Mouse (Mus musculus) midbrain, embryonic 14.5 days (tissue): ENCODE results near the gene Lrguk. TPM values are rescaled to one million over a fixed set of nuclear protein-coding genes. Genes with fewer than 3 reads are reported as not detected.

Experiments
- ATAC-seq: fragments of 200-750 bp; cut with Nextera tagmentation; 2 replicates; pipeline ENCODE4 v1.8.0; 2017; ENCODE audit warnings: moderate number of reproducible peaks, moderate library complexity; ENCODE audit not compliant: low FRiP score, low TSS enrichment
- DNase-seq: peaks from one replicate; pipeline ENCODE4 v3.0.0-alpha.2; 2015
- H3K27ac ChIP-seq: fragments of 300-500 bp; sonication (generic); replicated peaks from 2 replicates; pipeline ENCODE4 v1.5.1; 2014; ENCODE audit warnings: mild to moderate bottlenecking, low read depth, low read length, moderate library complexity
- H3K27me3 ChIP-seq: fragments of 300-500 bp; sonication (generic); 2 replicates; pipeline ENCODE4 v1.6.1; 2014; ENCODE audit warnings: low read length, control low read depth, mixed read lengths; ENCODE audit not compliant: control insufficient read depth, insufficient read depth
- H3K36me3 ChIP-seq: fragments of 300-500 bp; sonication (generic); 2 replicates; pipeline ENCODE4 v1.6.1; 2014; ENCODE audit warnings: low read length, control low read depth; ENCODE audit not compliant: control insufficient read depth, insufficient read depth
- H3K4me1 ChIP-seq: fragments of 300-500 bp; sonication (generic); 2 replicates; pipeline ENCODE4 v1.6.1; 2014; ENCODE audit warnings: mild to moderate bottlenecking, antibody characterized with exemption, low read length, control low read depth; ENCODE audit not compliant: control insufficient read depth, insufficient read depth
- H3K4me2 ChIP-seq: fragments of 300-500 bp; sonication (generic); 2 replicates; pipeline ENCODE4 v1.6.1; 2014; ENCODE audit warnings: mild to moderate bottlenecking, low read length, moderate library complexity
- H3K4me3 ChIP-seq: fragments of 300-500 bp; sonication (generic); replicated peaks from 2 replicates; pipeline ENCODE4 v1.5.1; 2014; ENCODE audit warnings: low read depth, low read length
- H3K9ac ChIP-seq: fragments of 300-500 bp; sonication (generic); replicated peaks from 2 replicates; pipeline ENCODE4 v1.6.1; 2014; ENCODE audit warnings: mild to moderate bottlenecking, low read length, moderate library complexity
- H3K9me3 ChIP-seq: fragments of 300-500 bp; sonication (generic); 2 replicates; pipeline ENCODE4 v1.6.1; 2016; ENCODE audit warnings: low read length, control low read depth, mixed read lengths; ENCODE audit not compliant: control insufficient read depth
- WGBS: fragments of 180-500 bp; shearing (Covaris S2); extraction: QIAGEN DNeasy Blood & Tissue Kit; methylation state at CpG from one replicate; pipeline ENCODE4 v1.1.7; 2014; 5-methylcytosine and 5-hydroxymethylcytosine counted together
- polyA plus RNA-seq: library from polyadenylated mRNA; unstranded; fragments of >200 nt; fragmentation: Nextera tagmentation; extraction: Ambion mirVana; gene quantifications from 2 replicates; pipeline ENCODE4 v1.2.1, GENCODE M21; 2014

The Lrguk gene
- polyA plus RNA-seq, 1 experiment from 2014 or later = 0.83 TPM

DNA sequence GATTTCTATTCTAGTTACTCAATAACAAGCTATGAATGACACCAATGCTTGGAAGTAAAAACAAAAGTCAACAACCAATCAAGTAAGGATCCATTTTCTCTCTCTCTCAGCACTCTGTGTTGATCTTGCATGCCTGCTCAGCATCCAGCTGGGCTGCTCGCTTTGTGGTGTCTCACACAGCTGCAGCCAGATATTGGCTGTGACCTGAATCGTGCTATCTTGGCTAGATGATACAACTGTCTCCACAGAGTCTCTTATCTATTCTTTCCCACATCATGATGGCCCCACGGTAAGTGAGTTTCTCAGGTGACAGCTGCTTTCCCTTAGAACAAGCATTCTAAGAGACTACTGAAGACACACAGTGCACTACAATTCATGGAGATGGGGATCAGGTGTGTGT is 152.7 kb downstream of the Lrguk start:
- no peak overlapping the region for H3K4me2 ChIP-seq
- H3K4me3 ChIP-seq = no peak overlapping the region
- no peak overlapping the region for H3K27ac ChIP-seq
- no peak for ATAC-seq
- H3K27me3 ChIP-seq = no peaks in the 10 kb centered on the region
- no peaks in the 10 kb centered on the region for H3K9me3 ChIP-seq
- DNase-seq = no peak
- no peak overlapping the region for H3K9ac ChIP-seq
- H3K36me3 ChIP-seq = no peaks in the 10 kb centered on the region
- 77% methylated on average over 3 of the region's 3 CpGs for WGBS
- no peaks in the 10 kb centered on the region for H3K4me1 ChIP-seq

DNA sequence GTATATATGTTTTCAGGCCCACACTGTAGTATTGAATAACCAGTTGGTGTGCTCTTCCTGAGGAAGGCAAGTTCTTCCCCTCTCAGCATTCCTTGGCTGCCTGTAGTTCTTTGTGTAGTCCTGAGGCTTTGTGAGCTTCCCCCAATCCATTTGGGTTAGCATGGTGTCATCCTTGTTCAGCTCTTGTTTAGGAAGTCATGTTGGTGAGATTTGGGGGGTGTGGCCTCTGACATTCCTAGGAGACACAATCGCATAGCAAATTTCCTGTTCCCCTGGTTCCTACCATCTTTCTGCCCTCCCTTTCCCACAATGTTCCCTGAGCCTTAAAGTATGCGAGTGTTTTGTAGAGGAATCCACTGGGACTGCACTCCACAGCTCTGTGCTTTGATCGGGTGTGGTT is 154.1 kb downstream of the Lrguk start:
- Histone ChIP-seq H3K27ac (no peak overlapping the region), H3K9me3 (no peaks in the 10 kb centered on the region), H3K4me1 (no peaks in the 10 kb centered on the region), H3K4me2 (no peak overlapping the region), H3K27me3 (no peaks in the 10 kb centered on the region), H3K4me3 (no peak overlapping the region), H3K36me3 (no peaks in the 10 kb centered on the region), H3K9ac (no peak overlapping the region)
- WGBS = 93% methylated on average over 3 of the region's 3 CpGs
- DNase-seq = no peak
- ATAC-seq = no peak

Other genes with a start within 250 kb of the Lrguk start
- gene Slc35b4, start 147.7 kb downstream of the Lrguk start, polyA plus RNA-seq = 33.3 and 40.1 TPM in 2 replicates